Mouse (Mus musculus) left cerebral cortex, postnatal 10 days (tissue): ENCODE measurements at regions not wholly inside any gene's neighbourhood (a gene's known extent, or its start where the extent isn't known, plus 50 kb on each side); places are given as distances from the start of the nearest gene placed in this dataset.
"Not testable (repeated sequence)": the region's sequence is repeated elsewhere in the genome, so short reads cannot be mapped to it uniquely, and the experiment has no call there.

Experiments
- DNase-seq, 2 experiments: peaks; one replicate each; pipeline ENCODE4 v3.0.0; 2021 to 2022; ENCODE audit warnings: low spot score in 2 of 2, mixed read lengths in 1 of 2; ENCODE audit errors: extremely low spot score in 1 of 2
- intact Hi-C: fragments of 180-260 bp; cut with DNase I; formaldehyde crosslinking; loops from one replicate; pipeline ENCODE4 v1.15.1; 2025

DNA sequence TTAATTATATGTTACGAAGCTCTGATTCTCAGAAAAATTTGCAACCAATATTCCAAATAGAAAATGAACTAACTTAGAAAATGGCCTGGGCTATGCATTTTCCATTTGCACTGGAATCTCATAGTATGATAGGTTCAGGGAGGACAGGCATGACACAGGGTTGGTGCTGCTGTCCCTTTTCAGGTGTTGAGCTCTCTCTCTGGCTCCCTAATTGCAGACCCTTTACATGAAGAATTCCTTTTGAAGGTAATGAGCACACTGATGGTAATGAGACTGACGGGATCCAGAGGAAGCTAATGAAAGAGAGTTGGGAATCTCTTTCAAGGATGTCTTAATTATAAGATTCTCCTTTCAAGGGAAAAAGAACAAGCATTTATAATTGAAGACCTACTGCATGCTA is 87.6 kb downstream of the Serpinb8 start:
- intact Hi-C loops: no loop called here
- DNase-seq: no peak

GRCm38 (mm10) chr1:107696858-107697257 is 107.1 kb downstream of the Serpinb8 start:
- intact Hi-C loops: no loop called here
- no peak for DNase-seq

DNA sequence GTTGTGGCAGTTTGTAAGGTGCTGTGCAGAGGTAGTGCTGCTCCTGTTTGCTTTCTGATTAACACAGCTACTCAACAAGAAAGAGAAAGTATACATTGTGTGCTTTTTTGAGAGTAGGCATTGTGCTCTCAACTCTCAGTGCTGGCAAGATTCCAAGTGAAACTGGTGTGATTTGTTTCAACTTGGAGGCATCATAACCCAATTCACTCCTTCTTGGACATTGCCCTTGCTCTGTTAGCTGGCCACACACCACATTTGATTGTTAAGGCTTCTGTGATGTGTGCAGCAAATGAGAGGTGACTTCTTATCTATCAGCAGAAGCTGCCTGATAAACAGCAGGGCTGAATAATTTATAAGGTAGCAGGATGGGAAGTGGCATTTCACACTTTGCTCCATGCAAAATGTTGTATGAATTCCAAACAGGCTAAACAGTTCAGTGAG is 116.3 kb downstream of the Serpinb8 start:
- no peak for DNase-seq
- intact Hi-C loops: no loop called here

GRCm38 (mm10) chr1:107708601-107709000 is 118.8 kb downstream of the Serpinb8 start:
- intact Hi-C loops: no loop called here
- no peak for DNase-seq

- no peak for DNase-seq
- intact Hi-C loops: no loop called here
Observed at GRCm38 (mm10) chr1:107714869-107715268, 125.1 kb downstream of the Serpinb8 start.

GRCm38 (mm10) chr1:107719304-107719703 is 129.5 kb downstream of the Serpinb8 start:
- intact Hi-C loops: no loop called here
- no peak for DNase-seq

- peak in 1 of 2 experiments; percentile 8 for DNase-seq
- intact Hi-C loops: no loop called here
Observed at GRCm38 (mm10) chr1:107728113-107728839, 138.5 kb downstream of the Serpinb8 start.

DNA sequence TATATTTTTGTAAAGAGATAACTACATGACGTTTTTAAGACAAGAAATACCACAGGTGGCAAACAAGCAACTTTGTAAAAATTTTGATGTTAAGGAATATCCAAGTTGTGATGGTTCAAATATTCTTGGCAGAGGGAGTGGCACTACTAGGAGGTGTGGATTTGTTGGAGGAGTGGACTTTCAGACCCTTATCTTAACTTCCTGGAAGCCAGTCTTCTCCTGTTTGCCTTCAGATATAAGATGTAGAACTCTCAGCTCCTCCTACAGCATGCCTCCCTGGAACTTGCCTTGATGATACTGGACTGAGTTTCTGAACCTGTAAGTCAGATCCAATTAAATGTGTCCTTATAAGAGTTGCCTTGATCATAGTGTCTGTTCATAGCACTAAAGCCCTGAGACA is 175.5 kb downstream of the Serpinb8 start:
- no peak for DNase-seq
- intact Hi-C loops: no loop called here

DNA sequence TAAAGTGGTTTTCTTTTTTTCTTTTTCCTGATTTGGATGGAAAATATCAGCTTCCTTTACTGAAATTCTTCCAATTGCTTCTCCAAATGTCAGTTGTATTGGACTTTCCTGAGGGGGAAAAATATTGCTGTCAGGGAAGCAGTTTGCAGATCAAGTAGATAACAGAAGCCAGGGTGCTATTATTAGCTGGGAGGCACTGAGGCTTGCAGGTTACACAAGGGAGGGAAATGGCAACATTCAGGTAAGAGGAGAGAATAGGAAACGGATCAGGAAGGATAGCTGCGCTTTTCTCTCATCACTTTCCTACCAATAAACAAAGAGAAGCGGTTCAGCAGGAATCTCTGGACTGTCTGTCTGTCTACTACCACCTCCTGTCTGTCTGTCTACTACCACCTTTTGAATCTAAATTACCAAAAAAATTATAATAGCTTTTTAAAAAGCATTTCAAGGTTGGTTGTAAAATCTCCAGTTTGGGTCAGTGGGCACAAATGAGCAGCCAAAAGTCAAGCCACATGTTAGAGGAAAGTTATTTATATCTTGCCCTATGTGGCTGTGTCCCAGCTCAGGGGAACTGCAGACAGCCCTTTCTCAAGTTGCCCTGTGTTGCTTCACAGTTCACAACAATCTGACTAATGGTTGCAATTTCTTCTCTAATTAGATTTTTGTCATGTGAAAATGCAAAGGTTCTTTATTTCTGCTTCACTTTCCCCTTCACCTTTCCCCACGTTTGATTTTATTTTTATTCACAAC is 177.6 kb downstream of the Serpinb8 start:
- intact Hi-C loops: no loop called here
- no peak for DNase-seq

- no peak for DNase-seq
- intact Hi-C loops: no loop called here
Observed at GRCm38 (mm10) chr1:107772967-107773366, 183.2 kb downstream of the Serpinb8 start.

- intact Hi-C loops: no loop called here
- no peak for DNase-seq
Observed at GRCm38 (mm10) chr1:107783079-107783478, 193.3 kb downstream of the Serpinb8 start.

- intact Hi-C loops: no loop called here
- DNase-seq: no peak
Observed at GRCm38 (mm10) chr1:107805823-107806222, 216.0 kb downstream of the Serpinb8 start.

GRCm38 (mm10) chr1:107807367-107807766 is 217.6 kb downstream of the Serpinb8 start:
- intact Hi-C loops, DNase-seq: not testable (repeated sequence)

DNA sequence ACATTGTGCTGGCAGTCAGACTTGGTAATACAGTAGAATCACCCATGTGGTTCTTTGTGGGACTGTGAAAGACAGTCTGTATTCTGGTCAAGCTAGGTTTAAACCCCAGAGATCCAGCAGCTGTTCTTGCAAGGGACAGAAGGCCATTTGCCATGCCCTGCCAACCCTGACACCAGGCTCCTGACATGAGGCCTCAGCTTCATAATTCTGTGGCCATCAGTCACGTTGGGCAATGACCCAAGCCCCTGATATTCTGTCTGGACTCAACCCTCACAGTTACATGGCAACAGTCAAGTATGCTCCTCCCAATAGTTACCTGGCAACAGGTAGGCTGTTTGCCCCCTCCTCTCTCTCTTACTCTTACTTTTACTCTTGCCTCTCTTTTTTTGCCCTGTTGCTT is 221.3 kb downstream of the Serpinb8 start:
- DNase-seq: no peak
- intact Hi-C loops: no loop called here

DNA sequence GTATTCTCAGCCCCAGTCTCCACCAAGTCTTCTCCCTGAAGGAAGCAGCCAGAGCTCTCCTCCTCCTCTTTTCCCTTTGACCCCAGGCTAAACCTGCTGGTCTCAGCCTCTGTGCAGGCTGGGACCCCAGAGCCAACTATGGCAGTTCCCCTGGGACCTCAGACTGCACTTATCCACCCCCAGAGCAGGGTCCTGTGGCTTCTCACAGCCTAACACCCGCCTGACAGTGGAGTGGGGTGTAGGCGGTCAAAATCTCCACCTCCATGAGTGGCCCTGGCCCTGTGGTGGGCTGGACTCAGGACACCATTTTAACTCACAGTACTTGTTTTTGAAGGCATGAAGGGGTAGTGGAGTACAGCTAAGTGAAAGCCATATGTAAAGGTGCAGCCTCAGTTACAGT is 222.1 kb downstream of the Serpinb8 start:
- no peak for DNase-seq
- intact Hi-C loops: no loop called here

GRCm38 (mm10) chr1:107837877-107838276 is 248.1 kb downstream of the Serpinb8 start:
- no peak for DNase-seq
- intact Hi-C loops: no loop called here

- DNase-seq: no peak
- intact Hi-C loops: no loop called here
Observed at GRCm38 (mm10) chr1:107852386-107852785, 262.6 kb downstream of the Serpinb8 start.

- no peak for DNase-seq
- intact Hi-C loops: no loop called here
Observed at GRCm38 (mm10) chr1:107853001-107853400, 263.2 kb downstream of the Serpinb8 start.

DNA sequence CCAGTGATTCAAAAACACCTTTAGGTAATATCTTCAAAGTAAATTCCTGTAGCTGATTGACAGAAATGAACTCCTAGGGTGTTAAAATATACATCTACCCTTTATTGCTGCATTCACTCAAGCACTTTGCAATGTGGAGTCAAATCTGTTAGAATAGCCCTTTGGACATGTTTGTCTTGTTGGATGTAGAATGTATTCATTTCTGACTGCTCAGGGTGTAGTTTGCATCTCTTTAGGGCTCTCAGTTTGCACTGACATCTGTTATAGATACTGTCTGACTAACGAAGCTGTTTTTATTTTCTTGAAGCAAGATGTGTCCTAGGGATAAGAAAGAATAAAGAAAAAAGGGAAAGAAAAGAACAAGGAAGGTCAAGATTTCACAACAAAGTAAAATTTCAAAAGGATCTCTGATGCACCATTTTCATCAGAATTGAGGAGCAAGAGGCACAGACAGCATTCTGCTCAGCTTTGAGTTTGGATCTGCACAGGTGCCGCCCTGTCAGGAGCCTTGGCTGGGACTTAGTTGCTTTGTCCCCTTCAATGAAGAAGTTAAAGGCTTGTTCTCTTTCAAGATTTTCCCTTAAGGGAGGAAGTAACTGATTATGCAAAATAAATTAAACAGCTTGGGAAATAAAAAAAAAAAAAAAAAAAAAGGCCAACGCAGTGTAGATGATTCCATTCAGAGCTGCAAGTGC is 308.1 kb downstream of the Serpinb8 start:
- intact Hi-C loops: no loop called here
- no peak for DNase-seq

DNA sequence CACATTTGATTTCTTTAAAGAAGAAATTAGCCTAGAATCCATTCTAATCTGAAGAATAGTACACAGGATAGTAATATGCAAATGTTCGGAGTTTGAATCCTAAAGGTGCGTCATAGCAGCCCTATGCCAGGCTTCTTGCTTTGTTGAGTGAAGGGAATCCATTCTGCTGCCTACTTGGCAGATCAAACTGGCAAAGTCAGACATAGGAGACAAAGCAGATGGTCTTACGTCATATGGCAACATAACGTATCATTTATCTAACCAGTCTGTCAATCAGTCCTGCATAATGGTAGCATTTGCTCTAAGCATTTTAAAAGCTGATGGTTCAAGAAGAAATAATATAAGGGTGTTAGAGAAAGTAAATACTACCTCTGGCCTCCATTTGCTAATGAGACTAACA is 309.5 kb downstream of the Serpinb8 start:
- intact Hi-C loops: no loop called here

More for the DNA sequence above, 309.5 kb downstream of the Serpinb8 start:
- no peak for DNase-seq
